23 mouse cellular contexts compared by ENCODE assay signal in the genomic region with DNA sequence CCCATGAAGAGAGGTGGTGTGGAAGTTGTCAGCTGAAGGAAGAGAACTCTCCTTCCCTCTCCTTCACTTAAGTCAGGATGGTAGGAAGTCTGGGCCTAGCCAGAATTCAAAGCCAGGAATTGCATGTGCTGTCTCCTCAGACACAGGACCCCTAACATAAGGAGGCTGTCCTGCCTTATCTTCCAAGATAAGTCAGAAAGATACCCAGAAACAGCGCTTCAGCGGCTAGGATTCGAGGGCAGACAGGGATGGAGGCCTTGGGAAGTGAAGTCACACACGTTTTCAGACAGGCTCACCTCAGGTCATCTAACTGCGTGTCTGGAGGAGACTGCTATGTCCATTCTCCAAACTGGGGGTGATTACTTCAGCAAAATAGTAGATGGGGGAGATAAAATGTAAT.
"Had no signal": no experiment of that assay in that cellular context is flagged by ENCODE, and none has a peak within 500 bp of the region (broad histone marks: within the 10 kb centered on the region; RNA-seq: fewer than 3 reads in every experiment).

No protein-coding gene starts in this region.

- H3K4me2 ChIP-seq: limb, embryonic 13.5 days; liver, embryonic 12.5 days; liver, embryonic 15.5 days; lung, embryonic 15.5 days; midbrain, embryonic 13.5 days; neural tube, embryonic 13.5 days; stomach, embryonic 15.5 days had no signal

- H3K4me1 ChIP-seq: liver, embryonic 15.5 days; midbrain, embryonic 13.5 days; neural tube, embryonic 13.5 days; stomach, embryonic 15.5 days had no signal

- H3K4me3 ChIP-seq: layer of hippocampus, adult 2 months; limb, embryonic 10.5 days; limb, embryonic 13.5 days; liver, embryonic 12.5 days; liver, embryonic 15.5 days; lung, embryonic 15.5 days; midbrain, embryonic 10.5 days; midbrain, embryonic 13.5 days; myocyte; neural tube, embryonic 13.5 days; stomach, embryonic 15.5 days had no signal

- H3K9me3 ChIP-seq: limb, embryonic 10.5 days; limb, embryonic 13.5 days; liver, embryonic 12.5 days; liver, embryonic 15.5 days; lung, embryonic 15.5 days; megakaryocyte, embryonic 14.5 days; midbrain, embryonic 10.5 days; midbrain, embryonic 13.5 days; neural tube, embryonic 13.5 days; stomach, embryonic 15.5 days had no signal

- H3K27ac ChIP-seq: layer of hippocampus, adult 2 months; limb, embryonic 10.5 days; limb, embryonic 13.5 days; liver, embryonic 12.5 days; liver, embryonic 15.5 days; lung, embryonic 15.5 days; midbrain, embryonic 10.5 days; midbrain, embryonic 13.5 days; neural tube, embryonic 13.5 days; stomach, embryonic 15.5 days had no signal

- H3K36me3 ChIP-seq: stomach, embryonic 15.5 days had no signal

- H3K27me3 ChIP-seq: limb, embryonic 13.5 days; liver, embryonic 15.5 days; lung, embryonic 15.5 days; midbrain, embryonic 13.5 days; neural tube, embryonic 13.5 days had no signal

- ATAC-seq: midbrain, embryonic 13.5 days; midbrain, embryonic 16.5 days had no signal

- DNase-seq: kidney, adult 9 months; kidney, postnatal 14 days; layer of hippocampus, adult 9-11 months; lung, adult 18-20 months; lung, postnatal 10 days; lung, postnatal 36 days; retina, postnatal 1 day; right cerebral cortex, postnatal 25 days; spleen, adult 18-20 months; thymus, postnatal 25 days had no signal

- H3K9ac ChIP-seq: limb, embryonic 13.5 days; liver, embryonic 12.5 days; liver, embryonic 15.5 days; lung, embryonic 15.5 days; midbrain, embryonic 13.5 days; neural tube, embryonic 13.5 days; stomach, embryonic 15.5 days had no signal
